Comparison of ENCODE assay signal across 24 mouse cellular contexts in genomic region chr10:9087171-9087570, GRCm38 (mm10).
"Had no signal": no experiment of that assay in that cellular context is flagged by ENCODE, and none has a peak within 500 bp of the region (broad histone marks: within the 10 kb centered on the region; RNA-seq: fewer than 3 reads in every experiment).

No protein-coding gene starts in this region.

- H3K4me2 ChIP-seq: forebrain, embryonic 15.5 days; heart, embryonic 11.5 days; hindbrain, embryonic 13.5 days; hindbrain, embryonic 15.5 days; kidney, embryonic 15.5 days; limb, embryonic 13.5 days; limb, embryonic 15.5 days; liver, embryonic 11.5 days had no signal

- H3K27ac ChIP-seq: forebrain, embryonic 15.5 days; hindbrain, embryonic 15.5 days; hindbrain, postnatal 0 days; kidney, embryonic 15.5 days; kidney, postnatal 0 days; limb, embryonic 13.5 days; limb, embryonic 15.5 days; liver, embryonic 14.5 days had no signal

- H3K27me3 ChIP-seq: forebrain, embryonic 15.5 days; hindbrain, embryonic 13.5 days; hindbrain, embryonic 15.5 days; kidney, embryonic 15.5 days; limb, embryonic 13.5 days; limb, embryonic 15.5 days had no signal

- H3K4me3 ChIP-seq: forebrain, embryonic 15.5 days; hindbrain, embryonic 13.5 days; hindbrain, embryonic 15.5 days; kidney, embryonic 15.5 days; limb, embryonic 13.5 days; limb, embryonic 15.5 days had no signal

- DNase-seq: forebrain, postnatal 0 days; gastrocnemius, postnatal 14 days; gastrocnemius, postnatal 36 days; heart, postnatal 10 days; kidney, adult 11 months; kidney, adult 2 months; kidney, adult 9 months; kidney, postnatal 14 days; kidney, postnatal 36 days; layer of hippocampus, adult 9-11 months; layer of hippocampus, postnatal 36 days; left cerebral cortex, postnatal 4 days had no signal

- H3K9me3 ChIP-seq: forebrain, embryonic 15.5 days; hindbrain, embryonic 13.5 days; hindbrain, embryonic 15.5 days; kidney, embryonic 15.5 days; limb, embryonic 13.5 days; limb, embryonic 15.5 days had no signal

- H3K4me1 ChIP-seq: hindbrain, embryonic 13.5 days; hindbrain, embryonic 15.5 days; limb, embryonic 15.5 days had no signal

- H3K9ac ChIP-seq: forebrain, embryonic 15.5 days; forebrain, postnatal 0 days; hindbrain, embryonic 13.5 days; hindbrain, embryonic 15.5 days; kidney, embryonic 15.5 days; limb, embryonic 13.5 days; limb, embryonic 15.5 days; liver, embryonic 14.5 days had no signal

- H3K36me3 ChIP-seq: forebrain, embryonic 15.5 days; hindbrain, embryonic 13.5 days; hindbrain, embryonic 15.5 days; kidney, embryonic 15.5 days; limb, embryonic 13.5 days; limb, embryonic 15.5 days had no signal

- ATAC-seq: forebrain, embryonic 15.5 days; forebrain, postnatal 0 days; hindbrain, postnatal 0 days; intestine, embryonic 16.5 days had no signal
